Mouse (Mus musculus) kidney, adult 2 months (tissue): ENCODE measurements around the gene Fam47e.

Experiments used
- CTCF ChIP-seq: fragments of 200-500 bp; conservative IDR thresholded peaks from 2 replicates; pipeline ENCODE4 v1.5.1; 2011; ENCODE audit warnings: low read depth, mild to moderate bottlenecking, control low read depth, low read length, moderate library complexity, mixed read lengths; ENCODE audit not compliant: insufficient read depth, insufficient read length
- POLR2A ChIP-seq: fragments of 200-500 bp; IDR thresholded peaks from one replicate; pipeline ENCODE4 v1.6.1; 2011; ENCODE audit warnings: low read depth, low read length, control low read depth

DNA sequence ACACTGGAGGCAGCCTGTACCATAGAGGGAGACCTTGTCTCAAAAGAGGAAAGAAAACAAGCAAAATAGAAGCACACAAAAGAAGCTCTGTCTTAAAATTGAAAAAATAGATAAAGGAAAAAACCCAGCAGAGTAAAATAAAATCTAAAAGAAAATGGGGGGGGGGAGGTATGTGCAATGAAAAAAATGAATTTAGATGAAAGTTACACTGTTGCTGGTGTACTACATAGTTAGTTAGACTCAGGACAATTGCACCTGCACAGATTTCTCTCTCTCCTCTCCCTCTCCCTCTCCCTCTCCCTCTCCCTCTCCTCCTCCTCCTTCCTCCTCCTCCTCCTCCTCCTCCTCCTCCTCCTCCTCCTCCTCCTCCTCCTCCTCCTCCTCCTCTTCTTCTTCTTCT lies 48.1 kb upstream of the Fam47e start, which contains the start of gene Scarb2:
- TF ChIP-seq CTCF (no peak), POLR2A (no peak)
